Mouse (Mus musculus) c-Kit-positive CD71-positive TER-119-negative erythroid progenitor cells, embryonic 14.5 days (primary cell): ENCODE measurements around the gene 1810013L24Rik.
"Not testable (repeated sequence)": the region's sequence is repeated elsewhere in the genome, so short reads cannot be mapped to it uniquely, and the experiment has no call there.

ENCODE experiments used
- DNase-seq: peaks from one replicate; pipeline ENCODE4 v3.0.0-alpha.2; 2013; ENCODE audit warnings: low read depth

The 1810013L24Rik gene

GRCm38 (mm10) chr16:8906115-8906514 is 76.2 kb downstream of the 1810013L24Rik start:
- DNase-seq, result not testable (repeated sequence)
